Mouse (Mus musculus) hindbrain, embryonic 12.5 days (tissue): ENCODE measurements at regions not wholly inside any gene's neighbourhood (a gene's known extent, or its start where the extent isn't known, plus 50 kb on each side); places are given as distances from the start of the nearest gene placed in this dataset.

Source experiments
- ATAC-seq: fragments of 200-750 bp; cut with Nextera tagmentation; 2 replicates; pipeline ENCODE4 v1.8.0; 2017; ENCODE audit warnings: moderate TSS enrichment; ENCODE audit not compliant: low FRiP score
- H3K27ac ChIP-seq: fragments of 300-500 bp; sonication (generic); 2 replicates; pipeline ENCODE4 v1.5.1; 2016; ENCODE audit warnings: mild to moderate bottlenecking
- H3K27me3 ChIP-seq: fragments of 300-500 bp; sonication (generic); 2 replicates; pipeline ENCODE4 v1.6.1; 2016; ENCODE audit warnings: mild to moderate bottlenecking
- H3K36me3 ChIP-seq: fragments of 300-500 bp; sonication (generic); 2 replicates; pipeline ENCODE4 v1.6.1; 2016; ENCODE audit warnings: mild to moderate bottlenecking
- H3K4me1 ChIP-seq: fragments of 300-500 bp; sonication (generic); 2 replicates; pipeline ENCODE4 v1.6.1; 2016
- H3K4me2 ChIP-seq: fragments of 300-500 bp; sonication (generic); replicated peaks from 2 replicates; pipeline ENCODE4 v1.6.1; 2016; ENCODE audit warnings: mild to moderate bottlenecking
- H3K4me3 ChIP-seq: fragments of 300-500 bp; sonication (generic); 2 replicates; pipeline ENCODE4 v1.5.1; 2016; ENCODE audit warnings: mild to moderate bottlenecking
- H3K9ac ChIP-seq: fragments of 300-500 bp; sonication (generic); 2 replicates; pipeline ENCODE4 v1.6.1; 2016; ENCODE audit warnings: mild to moderate bottlenecking, moderate library complexity
- H3K9me3 ChIP-seq: fragments of 300-500 bp; sonication (generic); replicated peaks from 2 replicates; pipeline ENCODE4 v1.6.1; 2016; ENCODE audit warnings: mild to moderate bottlenecking
- WGBS: fragments of 180-500 bp; shearing (Covaris S2); methylation state at CpG from one replicate; pipeline ENCODE4 v1.1.7; 2016; 5-methylcytosine and 5-hydroxymethylcytosine counted together

- Histone ChIP-seq H3K9me3 (0 out of 2 replicates have a peak, but pooled peaks cover 6% of the 10 kb centered on the region), H3K36me3 (no peaks in the 10 kb centered on the region), H3K9ac (no peak overlapping the region), H3K4me3 (no peak overlapping the region), H3K27ac (no peak overlapping the region), H3K27me3 (no peaks in the 10 kb centered on the region), H3K4me1 (no peaks in the 10 kb centered on the region), H3K4me2 (no peak overlapping the region)
- no peak for ATAC-seq
- 80% methylated on average over 4 of the region's 4 CpGs for WGBS
Observed at GRCm38 (mm10) chr9:84370260-84370659, 445.3 kb downstream of the Bckdhb start.

GRCm38 (mm10) chr9:84375746-84376145 is 450.8 kb downstream of the Bckdhb start:
- no peak overlapping the region for H3K4me2 ChIP-seq
- 40% methylated on average over 2 of the region's 2 CpGs for WGBS
- H3K9ac ChIP-seq, result no peak overlapping the region
- no peak for ATAC-seq
- no peaks in the 10 kb centered on the region for H3K4me1 ChIP-seq
- no peaks in the 10 kb centered on the region for H3K36me3 ChIP-seq
- H3K27ac ChIP-seq, result no peak overlapping the region
- no peak overlapping the region for H3K4me3 ChIP-seq
- H3K27me3 ChIP-seq, result no peaks in the 10 kb centered on the region
- 0 out of 2 replicates have a peak, but pooled peaks cover 6% of the 10 kb centered on the region for H3K9me3 ChIP-seq

GRCm38 (mm10) chr9:84376621-84377020 is 451.7 kb downstream of the Bckdhb start:
- no peak for ATAC-seq
- no peaks in the 10 kb centered on the region for H3K4me1 ChIP-seq
- H3K9ac ChIP-seq, result no peak overlapping the region
- no peak overlapping the region for H3K4me2 ChIP-seq
- 0 out of 2 replicates have a peak, but pooled peaks cover 6% of the 10 kb centered on the region for H3K9me3 ChIP-seq
- WGBS, result 95% methylated on average over 6 of the region's 6 CpGs
- no peaks in the 10 kb centered on the region for H3K36me3 ChIP-seq
- no peak overlapping the region for H3K27ac ChIP-seq
- H3K4me3 ChIP-seq, result no peak overlapping the region
- H3K27me3 ChIP-seq, result no peaks in the 10 kb centered on the region

- ATAC-seq, result no peak
- Histone ChIP-seq H3K9me3 (no peaks in the 10 kb centered on the region), H3K4me2 (no peak overlapping the region), H3K4me1 (no peaks in the 10 kb centered on the region), H3K36me3 (no peaks in the 10 kb centered on the region), H3K27me3 (no peaks in the 10 kb centered on the region), H3K27ac (no peak overlapping the region), H3K4me3 (no peak overlapping the region), H3K9ac (no peak overlapping the region)
Observed at GRCm38 (mm10) chr9:84381942-84382341, 457.0 kb downstream of the Bckdhb start.

- H3K4me2 ChIP-seq, result no peak overlapping the region
- H3K9ac ChIP-seq, result no peak overlapping the region
- no peaks in the 10 kb centered on the region for H3K36me3 ChIP-seq
- no peaks in the 10 kb centered on the region for H3K4me1 ChIP-seq
- WGBS, result 93% methylated on average over 3 of the region's 3 CpGs
- no peaks in the 10 kb centered on the region for H3K9me3 ChIP-seq
- no peak for ATAC-seq
- no peaks in the 10 kb centered on the region for H3K27me3 ChIP-seq
- no peak overlapping the region for H3K27ac ChIP-seq
- H3K4me3 ChIP-seq, result no peak overlapping the region
Observed at GRCm38 (mm10) chr9:84389831-84390230, 464.9 kb downstream of the Bckdhb start.

- H3K9me3 ChIP-seq, result no peaks in the 10 kb centered on the region
- 87% methylated on average over 3 of the region's 3 CpGs for WGBS
- no peaks in the 10 kb centered on the region for H3K36me3 ChIP-seq
- no peak overlapping the region for H3K27ac ChIP-seq
- H3K4me2 ChIP-seq, result no peak overlapping the region
- ATAC-seq, result no peak
- H3K4me1 ChIP-seq, result no peaks in the 10 kb centered on the region
- no peak overlapping the region for H3K9ac ChIP-seq
- H3K4me3 ChIP-seq, result no peak overlapping the region
- no peaks in the 10 kb centered on the region for H3K27me3 ChIP-seq
Observed at GRCm38 (mm10) chr9:84394536-84395314, 469.8 kb downstream of the Bckdhb start.

- Histone ChIP-seq H3K4me1 (no peaks in the 10 kb centered on the region), H3K4me3 (no peak overlapping the region), H3K27me3 (no peaks in the 10 kb centered on the region), H3K27ac (no peak overlapping the region), H3K36me3 (no peaks in the 10 kb centered on the region), H3K9me3 (no peaks in the 10 kb centered on the region), H3K4me2 (no peak overlapping the region), H3K9ac (no peak overlapping the region)
- 68% methylated on average over 3 of the region's 3 CpGs for WGBS
- no peak for ATAC-seq
Observed at GRCm38 (mm10) chr9:84399481-84399880, 474.5 kb downstream of the Bckdhb start.

- 55% methylated on average over 10 of the region's 10 CpGs for WGBS
- Histone ChIP-seq H3K4me3 (no peak overlapping the region), H3K4me1 (no peaks in the 10 kb centered on the region), H3K4me2 (no peak overlapping the region), H3K36me3 (no peaks in the 10 kb centered on the region), H3K9ac (no peak overlapping the region), H3K27me3 (no peaks in the 10 kb centered on the region), H3K9me3 (no peaks in the 10 kb centered on the region), H3K27ac (no peak overlapping the region)
- peak; percentile 63; the same call in 1 of the 2 replicates for ATAC-seq
Observed at GRCm38 (mm10) chr9:84408260-84409203, 483.6 kb downstream of the Bckdhb start.
